Mouse (Mus musculus): ENCODE measurements around the gene Sort1.

DNA sequence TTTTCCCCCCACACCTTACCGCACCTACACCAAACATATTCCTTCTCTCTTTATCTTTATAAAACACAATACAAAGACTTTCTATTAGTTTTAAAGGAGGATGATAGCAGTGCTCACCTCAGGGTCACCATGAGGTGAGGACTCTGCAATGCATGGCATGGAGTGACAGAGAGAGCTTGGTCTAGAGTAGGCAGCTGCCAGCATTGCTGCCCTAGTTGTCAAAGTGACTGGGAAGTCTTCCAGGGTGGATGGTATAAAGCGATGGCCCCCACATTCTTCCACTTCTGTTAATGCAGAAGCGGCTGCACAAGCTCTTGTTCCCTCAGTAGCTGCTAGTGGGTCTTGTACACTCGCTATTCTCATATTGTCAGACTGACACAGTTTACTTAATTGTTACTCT, 29.3 kb downstream of the Sort1 start:
- TF ChIP-seq POLR2A (IDR thresholded peaks at IDR 0.05; ENCODE audit: control insufficient read depth, extremely low read depth, insufficient read depth, low read length, poor library complexity) = no peak
- TF ChIP-seq CTCF (IDR thresholded peaks at IDR 0.05; ENCODE audit: borderline replicate concordance, control insufficient read depth, extremely low read depth, insufficient read depth, low read length, poor library complexity) = no peak

Measured in thymus, adult 2 months (tissue).